Mouse (Mus musculus): Measurements from ENCODE around the gene Rassf5. TPM values are rescaled to one million over a fixed set of nuclear protein-coding genes. Genes with fewer than 3 reads are reported as not detected.
A peak's percentile ranks its signal among the peaks of the same experiment; 100 is the strongest.

Gene Rassf5
- polyA plus RNA-seq, 1 experiment from 2014 or later = 1.4 TPM

DNA sequence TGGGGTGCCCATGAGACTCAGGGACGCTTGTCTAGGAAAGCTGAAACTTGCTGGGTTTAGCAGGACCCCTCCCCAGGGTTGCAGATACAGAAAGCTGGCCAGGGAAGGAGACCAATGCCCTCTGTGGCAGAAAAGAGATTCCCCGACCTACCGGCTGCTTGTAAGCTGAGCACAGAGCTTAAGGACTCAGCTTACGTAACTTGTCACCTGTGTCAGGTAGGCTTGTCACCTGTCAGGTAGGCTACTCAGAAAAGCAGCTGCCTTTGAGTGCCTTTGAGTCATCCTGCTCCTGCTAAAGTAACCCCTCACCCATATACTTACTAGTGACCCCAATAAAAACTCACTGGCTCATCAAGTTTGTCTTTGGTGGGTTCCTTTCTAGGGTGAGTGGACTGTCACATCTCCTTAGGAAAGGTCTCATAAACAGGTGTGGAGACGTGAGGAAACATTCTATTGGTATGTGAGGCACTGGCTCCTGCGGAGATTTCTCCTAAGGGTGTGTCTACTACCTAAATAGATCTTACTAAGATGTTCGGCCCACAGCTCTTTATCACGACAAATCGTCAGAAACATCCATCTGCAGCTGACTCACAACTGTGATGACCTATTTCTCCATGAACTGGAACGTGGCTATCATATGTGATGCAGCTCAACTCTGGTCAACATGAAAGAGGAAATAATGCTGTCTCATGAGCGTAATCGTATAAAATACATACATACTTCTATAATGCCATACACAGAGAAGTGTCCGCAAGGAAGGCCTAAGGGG is 23.1 kb downstream of the Rassf5 start:
- DNase-seq (ENCODE audit: low spot score) = no peak
- H3K4me3 ChIP-seq = no peak overlapping the region
- 85% methylated on average over 13 of the region's 13 CpGs for WGBS
- no peak overlapping the region for H3K27ac ChIP-seq
- no peaks in the 10 kb centered on the region for H3K36me3 ChIP-seq
- no peaks in the 10 kb centered on the region for H3K9me3 ChIP-seq
- peaks cover 7% of the 10 kb centered on the region; the same call in 1 of the 2 replicates for H3K4me1 ChIP-seq (replicated peaks)
- no peaks in the 10 kb centered on the region for H3K27me3 ChIP-seq (ENCODE audit: insufficient read depth, poor library complexity, severe bottlenecking)

- WGBS = 92% methylated on average over 11 of the region's 11 CpGs
- Histone ChIP-seq H3K36me3 (no peaks in the 10 kb centered on the region), H3K4me3 (no peak overlapping the region), H3K9me3 (no peaks in the 10 kb centered on the region), H3K27ac (no peak overlapping the region), H3K27me3 (ENCODE audit: insufficient read depth, poor library complexity, severe bottlenecking) (no peaks in the 10 kb centered on the region), H3K4me1 (replicated peaks) (no peaks in the 10 kb centered on the region; the same call in 1 of the 2 replicates)
- DNase-seq (ENCODE audit: low spot score) = no peak
Observed at GRCm38 (mm10) chr1:131218933-131219332, 26.1 kb downstream of the Rassf5 start.

GRCm38 (mm10) chr1:131213361-131213760 is 31.7 kb downstream of the Rassf5 start:
- 85% methylated on average over 6 of the region's 6 CpGs for WGBS
- H3K9me3 ChIP-seq = no peaks in the 10 kb centered on the region
- no peak overlapping the region for H3K4me3 ChIP-seq
- no peak for DNase-seq (ENCODE audit: low spot score)
- H3K4me1 ChIP-seq (replicated peaks) = no peaks in the 10 kb centered on the region
- no peaks in the 10 kb centered on the region for H3K27me3 ChIP-seq (ENCODE audit: insufficient read depth, poor library complexity, severe bottlenecking)
- H3K27ac ChIP-seq = no peak overlapping the region
- H3K36me3 ChIP-seq = no peaks in the 10 kb centered on the region

DNA sequence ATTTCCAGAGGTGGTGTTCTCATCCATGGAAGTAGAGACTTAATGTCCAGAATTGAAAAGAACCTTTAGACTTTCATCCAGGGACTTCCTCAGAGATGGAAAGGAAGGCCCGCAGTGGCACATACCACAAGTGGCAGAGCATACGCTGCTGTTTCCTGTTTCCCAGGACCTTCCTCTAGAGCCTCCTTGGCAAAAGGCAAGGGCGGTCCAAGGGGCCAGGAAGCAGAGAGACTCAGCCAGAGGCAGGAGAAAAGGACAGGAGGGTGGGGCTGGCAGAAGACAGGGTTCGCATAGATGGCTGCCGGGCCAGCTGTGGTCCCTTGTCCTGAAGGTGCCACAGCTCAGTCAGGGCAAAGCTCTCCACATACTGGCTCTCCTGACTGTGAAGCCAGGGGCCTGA is 32.1 kb downstream of the Rassf5 start:
- H3K27ac ChIP-seq = no peak overlapping the region
- no peaks in the 10 kb centered on the region for H3K36me3 ChIP-seq

GRCm38 (mm10) chr1:131211655-131212054 is 33.4 kb downstream of the Rassf5 start:
- H3K4me3 ChIP-seq = no peak overlapping the region
- H3K4me1 ChIP-seq (replicated peaks) = no peaks in the 10 kb centered on the region
- no peak for DNase-seq (ENCODE audit: low spot score)
- no peaks in the 10 kb centered on the region for H3K36me3 ChIP-seq
- no peak overlapping the region for H3K27ac ChIP-seq
- 86% methylated on average over 1 of the region's 1 CpGs for WGBS
- H3K9me3 ChIP-seq = no peaks in the 10 kb centered on the region
- no peaks in the 10 kb centered on the region for H3K27me3 ChIP-seq (ENCODE audit: insufficient read depth, poor library complexity, severe bottlenecking)

More for the DNA sequence above, 32.1 kb downstream of the Rassf5 start:
- Histone ChIP-seq H3K4me3 (no peak overlapping the region), H3K4me1 (replicated peaks) (no peaks in the 10 kb centered on the region), H3K27me3 (ENCODE audit: insufficient read depth, poor library complexity, severe bottlenecking) (no peaks in the 10 kb centered on the region), H3K9me3 (no peaks in the 10 kb centered on the region)
- no peak for DNase-seq (ENCODE audit: low spot score)
- 78% methylated on average over 5 of the region's 5 CpGs for WGBS

DNA sequence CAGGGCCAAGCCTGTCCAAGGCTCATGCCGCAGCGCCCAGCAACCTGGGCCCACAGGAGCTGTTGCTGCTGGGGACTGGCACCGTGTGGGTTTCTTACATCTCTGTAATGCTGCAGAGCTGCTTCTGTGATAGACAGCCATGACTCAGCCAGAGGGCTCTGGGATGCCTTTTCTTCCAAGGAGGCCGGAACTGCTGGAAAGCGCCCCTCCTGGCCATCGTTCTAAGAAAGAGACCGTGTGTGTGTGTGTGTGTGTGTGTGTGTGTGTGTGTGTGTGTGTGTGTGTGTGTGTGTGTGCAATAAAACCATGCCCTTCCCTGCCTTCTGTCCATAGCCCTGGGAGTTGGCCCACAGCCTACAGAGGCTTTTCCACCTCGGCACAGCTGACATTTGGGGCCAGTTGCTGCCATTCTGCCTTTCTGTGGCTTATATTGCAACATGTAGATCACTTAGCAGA is 35.1 kb downstream of the Rassf5 start:
- no peak for DNase-seq (ENCODE audit: low spot score)
- Histone ChIP-seq H3K27ac (no peak overlapping the region), H3K4me1 (replicated peaks) (no peaks in the 10 kb centered on the region), H3K36me3 (no peaks in the 10 kb centered on the region), H3K4me3 (no peak overlapping the region), H3K27me3 (ENCODE audit: insufficient read depth, poor library complexity, severe bottlenecking) (no peaks in the 10 kb centered on the region), H3K9me3 (no peaks in the 10 kb centered on the region)
- WGBS = 81% methylated on average over 8 of the region's 8 CpGs

DNA sequence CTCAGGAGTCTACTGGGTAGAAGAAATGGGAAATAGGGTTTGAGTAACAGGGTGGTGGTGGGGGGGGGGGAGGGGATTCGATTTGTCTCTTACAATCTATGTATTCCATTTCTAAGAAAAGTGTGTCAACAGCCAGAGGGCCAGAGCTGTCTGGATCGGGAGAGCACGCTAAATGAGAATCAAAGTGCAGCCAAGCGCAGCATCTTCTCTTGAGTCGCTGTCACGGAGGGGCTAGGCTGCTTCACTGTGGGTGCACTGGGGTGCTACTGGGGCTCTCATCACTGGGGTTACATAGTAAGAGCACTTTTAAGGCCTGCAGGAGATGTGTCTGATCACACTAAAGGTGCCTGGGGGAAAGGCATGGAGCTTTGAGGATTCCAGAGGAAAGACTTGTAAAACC is 36.3 kb downstream of the Rassf5 start:
- no peaks in the 10 kb centered on the region for H3K9me3 ChIP-seq
- H3K4me1 ChIP-seq (replicated peaks) = no peaks in the 10 kb centered on the region
- no peak for DNase-seq (ENCODE audit: low spot score)
- no peaks in the 10 kb centered on the region for H3K36me3 ChIP-seq
- H3K27ac ChIP-seq = no peak overlapping the region
- no peaks in the 10 kb centered on the region for H3K27me3 ChIP-seq (ENCODE audit: insufficient read depth, poor library complexity, severe bottlenecking)
- WGBS = 77% methylated on average over 6 of the region's 6 CpGs
- H3K4me3 ChIP-seq = no peak overlapping the region

- WGBS = 90% methylated on average over 5 of the region's 5 CpGs
- Histone ChIP-seq H3K36me3 (no peaks in the 10 kb centered on the region), H3K4me1 (replicated peaks) (no peaks in the 10 kb centered on the region), H3K27ac (no peak overlapping the region), H3K4me3 (no peak overlapping the region), H3K9me3 (no peaks in the 10 kb centered on the region), H3K27me3 (ENCODE audit: insufficient read depth, poor library complexity, severe bottlenecking) (no peaks in the 10 kb centered on the region)
- DNase-seq (ENCODE audit: low spot score) = no peak
Observed at GRCm38 (mm10) chr1:131208081-131208480, 37.0 kb downstream of the Rassf5 start.

- peak; percentile 60 for DNase-seq (ENCODE audit: low spot score)
- Histone ChIP-seq H3K36me3 (no peaks in the 10 kb centered on the region), H3K4me3 (no peak overlapping the region), H3K27ac (no peak overlapping the region), H3K9me3 (no peaks in the 10 kb centered on the region), H3K27me3 (ENCODE audit: insufficient read depth, poor library complexity, severe bottlenecking) (no peaks in the 10 kb centered on the region), H3K4me1 (replicated peaks) (no peaks in the 10 kb centered on the region)
- WGBS = 15% methylated on average over 5 of the region's 5 CpGs
Observed at GRCm38 (mm10) chr1:131207531-131207930, 37.5 kb downstream of the Rassf5 start.

DNA sequence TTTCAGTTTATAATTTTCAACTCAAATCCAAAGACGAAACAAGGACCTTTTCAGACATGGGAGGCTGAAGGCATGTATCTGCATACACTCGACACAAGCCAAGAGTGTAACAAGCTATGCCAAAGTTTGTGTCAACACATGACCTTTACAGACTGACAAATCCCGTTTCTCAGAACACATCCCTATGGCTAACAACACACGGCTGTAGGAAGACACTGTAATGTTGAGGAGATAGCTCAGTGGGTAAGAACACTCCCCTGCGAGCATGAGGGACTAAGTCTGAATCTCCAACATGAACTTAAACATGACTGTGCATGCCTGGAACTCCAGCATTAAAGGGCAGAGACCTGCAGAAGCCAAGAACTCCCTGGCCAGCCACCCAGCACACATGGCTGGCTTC is 38.7 kb downstream of the Rassf5 start:
- 84% methylated on average over 5 of the region's 5 CpGs for WGBS
- no peaks in the 10 kb centered on the region for H3K4me1 ChIP-seq (replicated peaks)
- H3K4me3 ChIP-seq = no peak overlapping the region
- H3K27ac ChIP-seq = no peak overlapping the region
- H3K9me3 ChIP-seq = no peaks in the 10 kb centered on the region
- no peaks in the 10 kb centered on the region for H3K36me3 ChIP-seq
- no peaks in the 10 kb centered on the region for H3K27me3 ChIP-seq (ENCODE audit: insufficient read depth, poor library complexity, severe bottlenecking)
- no peak for DNase-seq (ENCODE audit: low spot score)

DNA sequence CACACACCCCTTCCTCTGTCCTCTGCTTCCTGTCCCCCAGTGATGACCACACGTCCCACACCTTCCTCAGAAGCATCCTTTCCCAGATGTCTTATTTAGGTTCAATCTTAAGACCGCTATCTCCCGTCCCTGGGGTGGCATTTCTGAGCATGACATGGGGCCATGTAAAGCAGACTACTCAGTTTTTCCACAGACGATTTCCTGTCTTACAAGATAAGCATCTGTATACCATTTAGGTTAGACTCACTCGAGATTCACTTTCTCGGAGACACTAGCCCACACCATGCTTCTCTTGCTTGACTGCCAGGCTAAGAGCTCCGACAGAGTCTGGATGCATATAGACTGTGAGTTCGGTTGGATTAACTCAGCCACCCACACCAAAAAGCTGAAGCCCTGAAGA is 40.6 kb downstream of the Rassf5 start:
- Histone ChIP-seq H3K9me3 (no peaks in the 10 kb centered on the region), H3K27ac (no peak overlapping the region), H3K4me3 (no peak overlapping the region), H3K4me1 (replicated peaks) (peaks cover 7% of the 10 kb centered on the region), H3K36me3 (no peaks in the 10 kb centered on the region), H3K27me3 (ENCODE audit: insufficient read depth, poor library complexity, severe bottlenecking) (no peaks in the 10 kb centered on the region)
- DNase-seq (ENCODE audit: low spot score) = no peak
- 82% methylated on average over 8 of the region's 8 CpGs for WGBS

- Histone ChIP-seq H3K27ac (no peak overlapping the region), H3K36me3 (no peaks in the 10 kb centered on the region), H3K9me3 (no peaks in the 10 kb centered on the region), H3K4me1 (replicated peaks) (peaks cover 20% of the 10 kb centered on the region), H3K4me3 (no peak overlapping the region), H3K27me3 (ENCODE audit: insufficient read depth, poor library complexity, severe bottlenecking) (no peaks in the 10 kb centered on the region)
- DNase-seq (ENCODE audit: low spot score) = no peak
- WGBS = 80% methylated on average over 4 of the region's 4 CpGs
Observed at GRCm38 (mm10) chr1:131201391-131201790, 43.7 kb downstream of the Rassf5 start.

GRCm38 (mm10) chr1:131200588-131200987 is 44.5 kb downstream of the Rassf5 start:
- peaks cover 20% of the 10 kb centered on the region for H3K4me1 ChIP-seq (replicated peaks)
- WGBS = 84% methylated on average over 10 of the region's 10 CpGs
- no peaks in the 10 kb centered on the region for H3K27me3 ChIP-seq (ENCODE audit: insufficient read depth, poor library complexity, severe bottlenecking)
- no peaks in the 10 kb centered on the region for H3K36me3 ChIP-seq
- no peaks in the 10 kb centered on the region for H3K9me3 ChIP-seq
- no peak overlapping the region for H3K27ac ChIP-seq
- no peak overlapping the region for H3K4me3 ChIP-seq
- no peak for DNase-seq (ENCODE audit: low spot score)

Data from hindbrain, embryonic 10.5 days (tissue).